Mouse (Mus musculus) adrenal gland, postnatal 4 days (tissue): ENCODE measurements around the gene Ddx20. TPM values are rescaled to one million over a fixed set of nuclear protein-coding genes. Genes with fewer than 3 reads are reported as not detected.

Source experiments
- DNase-seq, 2 experiments: peaks; one replicate each; pipeline ENCODE4 v3.0.0; 2021 to 2022; ENCODE audit warnings: low spot score in 2 of 2, mixed read lengths in 2 of 2
- total RNA-seq, 2 experiments: library from RNA; stranded (reverse); gene quantifications; 2 replicates each; pipeline ENCODE4 v1.2.3; 2021

The Ddx20 gene
- total RNA-seq, 2 experiments from 2014 or later: 22.4 to 24.6 TPM

DNA sequence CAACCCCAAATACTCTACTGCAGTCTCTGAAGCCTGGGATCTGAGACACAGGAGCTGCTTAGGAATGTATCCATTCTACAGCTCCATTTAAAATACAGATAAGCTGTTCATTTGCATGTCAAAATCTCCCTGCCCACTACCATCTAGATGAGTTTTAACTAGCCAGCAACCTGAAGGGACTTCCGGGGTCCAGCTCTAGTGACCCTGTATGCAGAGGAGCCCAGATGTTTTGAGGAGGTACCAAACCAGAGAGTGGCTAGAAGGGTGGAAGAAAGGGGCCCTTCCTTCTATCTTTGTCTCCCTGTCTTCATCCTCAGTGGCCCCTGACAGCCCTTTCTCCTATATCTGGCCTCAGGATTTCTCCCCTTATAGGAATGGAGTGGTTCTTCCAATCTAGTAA lies 16.6 kb downstream of the Ddx20 start:
- no peak for DNase-seq

DNA sequence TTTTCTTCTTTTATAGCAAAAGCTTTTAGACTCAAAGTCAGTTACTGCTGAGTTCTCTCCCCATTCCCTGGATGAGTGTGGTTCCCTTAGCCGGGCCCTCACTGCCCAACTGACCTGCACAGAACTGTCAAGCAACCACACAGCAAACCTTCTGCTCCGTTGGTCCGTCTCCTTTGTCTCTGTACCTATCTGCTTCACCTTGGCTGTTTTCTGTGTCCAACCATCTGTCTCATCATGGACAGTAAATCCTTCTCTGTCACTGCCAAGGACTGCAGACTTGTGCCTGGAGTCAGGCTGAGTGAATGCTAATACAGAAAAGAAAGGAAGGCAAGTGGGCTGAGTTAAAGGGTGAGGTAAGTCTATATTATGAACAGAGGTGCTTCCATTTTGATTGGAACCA lies 17.6 kb downstream of the Ddx20 start:
- no peak for DNase-seq

DNA sequence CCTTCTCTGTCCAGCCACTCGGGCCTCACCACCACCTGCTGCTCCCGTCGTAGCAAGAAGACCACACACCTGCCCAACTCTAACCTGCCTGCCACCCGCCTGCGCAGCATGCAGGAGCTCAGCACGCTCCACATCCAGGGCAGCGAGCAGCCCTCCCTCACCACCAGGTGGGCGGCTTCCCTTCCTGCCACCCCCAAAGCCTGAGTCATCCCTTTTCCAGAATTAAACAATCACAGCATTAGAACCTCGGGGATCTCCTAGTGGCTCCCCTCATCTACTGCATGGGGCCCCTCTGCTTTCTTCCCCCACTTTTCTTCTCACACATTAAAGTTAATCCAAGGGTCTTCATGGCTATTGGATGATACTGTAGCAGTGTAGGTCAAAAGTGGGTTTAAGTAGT lies 19.2 kb downstream of the Ddx20 start:
- no peak for DNase-seq

DNA sequence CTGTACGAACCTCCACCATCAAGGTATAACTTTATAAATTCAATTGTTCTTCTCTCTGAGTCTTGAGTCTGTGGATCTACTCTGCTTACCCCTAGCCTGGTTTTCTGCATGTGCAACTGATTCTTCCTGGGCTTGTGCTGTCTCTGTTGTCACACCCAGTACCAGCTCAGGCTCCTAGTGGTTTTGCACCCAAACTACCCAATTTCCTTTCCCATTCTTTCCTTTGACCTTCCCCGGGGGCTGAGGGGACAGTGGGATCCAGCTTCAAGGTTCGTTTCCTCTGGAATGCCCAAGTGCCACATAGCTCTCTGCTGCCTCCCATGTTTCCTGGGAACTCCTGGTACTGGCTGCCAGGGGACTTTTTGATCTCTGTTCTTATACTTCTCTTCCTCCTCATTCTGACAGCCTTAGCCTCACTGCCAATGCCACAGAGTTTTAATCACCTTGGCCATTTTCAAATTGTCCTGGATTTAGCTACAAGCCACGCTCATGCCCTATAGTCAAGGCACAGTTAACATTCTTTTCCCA lies 20.3 kb downstream of the Ddx20 start:
- no peak for DNase-seq

DNA sequence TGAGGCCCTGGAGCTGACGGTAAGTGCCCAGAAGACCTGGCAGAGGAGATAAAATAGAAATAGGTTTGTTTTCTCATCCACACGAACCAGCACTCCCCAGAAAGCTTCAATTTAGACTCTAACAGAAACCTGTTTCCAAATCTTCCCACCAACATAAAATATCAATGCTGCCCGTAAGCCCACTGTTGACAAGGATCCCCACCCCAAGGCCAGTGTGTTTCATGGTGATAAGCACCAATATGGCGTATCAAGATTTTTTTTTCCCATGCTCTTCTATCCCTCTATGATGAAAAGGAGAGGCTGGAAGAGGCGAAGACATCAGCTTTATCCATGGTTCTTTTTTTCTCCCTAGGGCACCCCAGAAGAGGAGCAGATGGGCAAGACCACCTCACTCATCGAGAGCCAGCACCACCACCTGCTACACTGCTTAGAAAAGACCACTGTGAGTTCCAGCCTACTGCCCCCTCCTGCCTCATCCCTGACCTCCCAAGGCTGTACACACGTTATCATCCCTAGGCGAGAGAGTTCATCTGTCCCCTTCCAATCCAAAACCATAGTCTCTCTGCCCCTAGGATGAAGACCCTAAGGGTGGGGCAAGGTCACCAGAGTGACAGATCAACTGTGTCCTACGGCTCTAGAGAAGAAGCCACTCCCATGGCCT lies 22.1 kb downstream of the Ddx20 start:
- no peak for DNase-seq

DNA sequence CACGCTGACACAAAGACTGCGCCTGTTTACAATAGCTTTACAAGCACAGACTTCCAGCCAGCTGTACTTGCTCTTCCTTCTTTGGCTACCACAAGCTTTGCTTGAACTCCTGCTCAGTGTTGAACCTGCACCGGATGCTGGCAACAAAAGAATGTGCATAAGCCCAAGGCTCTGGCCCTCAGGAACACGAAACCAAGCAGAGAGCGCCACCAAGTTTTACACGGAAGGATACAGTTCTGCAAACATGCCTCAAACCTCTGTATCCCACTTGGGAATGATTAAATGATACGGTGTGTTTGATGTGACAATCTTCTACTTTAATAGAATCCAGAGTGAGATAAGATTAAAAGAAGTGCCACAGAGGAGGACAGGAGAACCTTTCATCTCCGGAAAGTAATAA lies 24.3 kb downstream of the Ddx20 start:
- DNase-seq: no peak

DNA sequence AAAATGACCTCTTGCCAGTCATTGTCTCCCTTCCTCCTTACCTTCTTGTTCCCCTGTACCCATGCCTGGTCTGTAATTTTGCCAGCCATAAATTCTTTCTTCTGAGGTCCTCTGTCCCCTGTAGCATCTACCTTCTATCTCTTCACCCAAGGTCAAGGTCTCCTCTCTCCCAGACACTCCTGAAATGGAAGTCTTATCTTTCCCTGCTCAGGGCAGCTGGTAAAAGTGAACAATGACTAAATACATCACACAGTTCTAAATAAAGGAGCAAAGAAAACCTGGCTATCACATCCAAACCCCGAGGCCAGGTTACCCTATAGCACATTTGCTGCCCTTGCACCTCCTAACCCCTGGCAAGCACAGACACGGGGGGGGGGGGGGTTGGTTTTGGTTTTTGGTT lies 26.8 kb downstream of the Ddx20 start:
- no peak for DNase-seq

DNA sequence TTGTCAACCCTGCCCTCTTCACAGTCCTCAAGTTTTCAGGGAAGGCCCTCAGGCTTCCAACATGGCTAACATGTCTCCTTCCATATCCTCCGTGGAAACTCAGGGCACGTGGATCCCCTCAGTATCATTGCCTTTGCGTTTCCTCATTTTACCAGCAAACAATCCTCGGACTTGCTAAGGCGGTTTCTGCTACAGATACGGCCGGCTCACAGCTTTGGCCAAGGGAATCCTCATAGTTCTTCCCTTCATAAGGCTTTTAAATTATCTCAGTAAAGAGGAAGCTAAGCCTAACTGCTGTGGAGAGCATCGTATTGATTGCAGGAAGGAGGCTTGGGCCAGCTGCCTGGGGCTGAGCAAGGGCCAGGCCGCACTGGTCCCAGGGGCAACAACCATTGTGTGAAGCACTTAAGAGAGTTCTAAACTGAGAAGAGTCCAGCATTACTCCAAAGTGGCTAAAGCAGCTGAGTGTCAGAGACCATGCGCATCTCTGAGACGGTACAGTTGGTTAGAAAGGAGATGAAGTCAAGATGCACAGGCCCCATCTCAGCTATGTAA lies 32.3 kb downstream of the Ddx20 start:
- no peak for DNase-seq

DNA sequence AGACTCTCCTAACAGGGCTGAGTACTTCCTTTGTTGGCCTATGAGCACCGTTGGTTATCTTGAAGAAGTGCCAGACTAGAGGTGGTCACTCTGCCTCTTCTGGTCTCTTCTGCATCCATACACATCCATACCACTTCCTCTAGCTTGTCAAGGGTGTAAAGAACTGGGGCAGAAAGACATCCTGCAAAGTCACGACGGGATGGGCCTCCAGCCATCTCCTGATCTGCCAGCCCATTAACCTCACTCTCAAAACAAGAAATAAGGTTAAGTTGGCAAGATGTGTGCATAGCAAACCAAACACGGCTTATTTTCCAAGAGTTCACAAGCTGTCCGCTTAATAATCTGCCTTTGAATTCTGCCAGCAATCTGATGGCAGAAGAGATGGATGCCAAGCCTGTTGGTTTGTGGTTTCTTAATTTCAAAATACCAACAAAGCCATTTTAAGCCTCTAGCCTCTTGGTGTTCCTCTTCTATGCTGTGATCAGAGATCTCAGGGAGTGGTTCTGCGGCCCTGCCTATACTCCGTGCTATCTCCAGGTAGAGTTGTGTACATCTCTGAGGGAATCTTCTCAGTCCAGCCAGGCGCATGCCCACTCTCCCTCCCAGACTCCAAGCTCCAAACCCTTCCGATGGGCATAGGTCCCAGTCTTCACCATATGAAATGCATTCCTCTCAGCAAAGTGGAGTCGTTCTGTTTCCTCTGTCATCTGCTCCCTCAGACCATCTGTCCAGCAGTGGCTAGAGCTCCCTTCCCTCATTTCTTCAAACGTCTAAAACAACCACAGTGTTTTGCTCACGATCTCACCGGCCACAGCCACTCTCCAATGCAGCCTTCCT lies 33.6 kb downstream of the Ddx20 start:
- no peak for DNase-seq

DNA sequence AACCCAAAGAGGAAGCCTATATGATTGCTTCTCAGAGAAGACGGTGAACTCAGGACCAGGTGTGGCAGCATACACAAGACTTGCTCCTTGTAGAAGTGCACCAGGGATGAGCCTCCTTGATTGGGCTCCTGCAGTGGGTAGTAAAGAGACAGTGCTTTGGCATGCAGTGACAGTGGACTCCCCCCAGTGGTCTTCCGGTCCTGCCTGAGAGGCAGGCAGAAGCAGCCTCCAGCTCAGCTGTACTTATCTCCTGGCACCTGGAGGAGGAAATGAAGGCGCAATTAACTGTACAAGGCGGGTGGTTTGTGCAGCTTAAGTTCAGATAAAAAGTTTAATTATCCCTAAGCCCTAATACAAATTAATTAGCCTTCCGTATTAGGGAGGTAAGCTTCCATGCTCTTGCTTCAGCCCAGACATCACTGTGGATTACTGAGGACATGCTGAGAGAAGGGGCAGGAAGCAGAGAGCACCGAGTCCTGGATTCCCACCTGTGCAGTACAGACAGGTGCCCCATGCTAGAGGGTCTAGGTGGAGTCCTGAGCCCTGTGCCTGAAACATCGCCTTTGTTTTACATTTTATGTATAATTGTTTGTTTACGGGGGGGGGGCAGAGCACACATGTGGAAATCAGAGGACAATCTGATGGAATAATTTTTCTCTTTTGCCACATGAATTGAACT lies 38.3 kb downstream of the Ddx20 start:
- no peak for DNase-seq

DNA sequence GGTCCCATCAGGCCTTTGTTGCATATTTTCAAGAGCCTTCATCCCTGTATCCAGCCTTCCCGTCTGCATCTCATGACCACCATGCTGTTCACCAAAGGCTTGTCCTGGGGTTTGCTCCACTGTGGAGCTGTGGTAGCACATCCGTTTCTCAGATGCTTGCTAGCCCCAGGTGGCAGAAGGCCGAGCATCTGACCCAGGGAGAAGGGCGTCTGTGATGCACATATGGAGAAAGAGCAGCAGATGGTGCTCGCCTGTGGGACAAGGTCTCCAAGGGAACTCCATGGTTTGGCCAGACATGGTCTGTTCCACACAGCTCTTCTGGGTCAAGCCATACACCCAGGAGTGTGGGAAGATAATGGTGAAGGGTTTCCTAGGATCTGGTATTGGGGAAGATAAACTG lies 43.8 kb downstream of the Ddx20 start:
- no peak for DNase-seq

DNA sequence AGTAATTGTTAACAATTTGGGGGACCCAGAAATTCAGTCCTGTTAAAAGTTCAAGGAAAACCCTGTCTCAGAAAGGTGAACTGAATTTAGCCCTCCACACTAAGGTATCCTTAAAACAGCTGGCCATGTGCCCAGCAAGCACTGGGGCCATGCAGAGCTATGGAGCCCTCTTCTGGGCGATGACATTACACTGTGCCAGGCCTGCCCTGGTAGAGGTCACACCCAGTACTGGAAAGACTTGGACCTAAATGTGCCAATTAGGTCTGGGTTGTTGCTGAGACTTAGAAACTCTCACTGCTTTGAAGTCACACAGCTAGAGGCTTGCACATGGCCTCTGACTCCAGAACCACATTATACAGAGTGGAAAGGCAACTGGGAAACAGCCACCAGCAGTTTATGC lies 45.2 kb downstream of the Ddx20 start:
- no peak for DNase-seq

DNA sequence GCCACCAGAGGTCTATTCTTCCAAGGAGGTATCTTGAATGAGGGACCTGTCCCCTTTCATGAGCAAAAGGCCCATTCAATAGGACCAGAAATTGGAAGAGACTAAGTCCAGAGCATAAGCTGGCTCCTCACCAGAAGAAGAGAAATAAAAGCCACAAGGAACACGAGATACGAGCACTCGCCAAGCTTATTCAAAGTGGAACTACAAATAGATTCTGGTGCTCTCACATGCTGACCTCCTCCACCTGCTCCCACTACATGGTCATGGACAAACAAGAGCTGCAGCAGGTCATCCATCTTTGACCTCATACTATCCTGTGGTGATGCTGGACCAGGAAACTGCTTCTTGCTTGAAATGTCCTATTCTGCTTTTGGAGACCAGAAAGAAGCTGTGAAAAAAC lies 54.4 kb downstream of the Ddx20 start:
- DNase-seq: no peak

DNA sequence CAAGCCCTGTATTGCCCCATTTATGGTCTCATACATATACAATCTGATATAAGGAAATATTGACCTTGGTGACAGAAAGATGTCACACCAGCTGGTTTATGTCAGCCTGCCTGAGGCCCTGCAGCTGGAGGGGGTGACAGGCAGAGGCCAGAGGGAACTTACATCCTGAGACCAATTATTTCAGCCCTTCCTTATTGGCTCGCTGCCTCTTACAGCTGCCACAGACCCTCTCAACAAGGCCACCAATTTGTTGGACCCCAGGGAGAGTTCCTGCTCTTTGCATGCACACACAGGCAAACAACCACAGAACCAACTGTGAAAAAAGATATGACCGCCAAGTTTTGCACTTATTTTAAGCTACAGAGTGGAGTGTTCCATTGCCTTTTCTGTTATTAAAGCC lies 55.1 kb downstream of the Ddx20 start:
- no peak for DNase-seq

Other genes with a start within 250 kb of the Ddx20 start
- gene Kcnd3, start 235.2 kb downstream of the Ddx20 start, total RNA-seq: 10 to 100 TPM in 1 of 2 experiments, 1 to 10 TPM in 1; 9.5 to 10.1 TPM
- gene Inka2, start 17.0 kb upstream of the Ddx20 start, total RNA-seq: 1 to 10 TPM; 3.5 to 3.8 TPM
- 100 to 1,000 TPM; 170 to 173 TPM for gene Rap1a, start 113.8 kb upstream of the Ddx20 start, total RNA-seq
- under 1 TPM; 0.17 to 0.25 TPM for gene Adora3, start 183.3 kb upstream of the Ddx20 start, total RNA-seq
- gene Tmigd3, start 183.3 kb upstream of the Ddx20 start, total RNA-seq: under 1 TPM in 1 of 2 experiments, not detected in 1; 0.25 TPM
- 1 to 10 TPM in 1 of 2 experiments, under 1 TPM in 1; 0.78 to 1.0 TPM for gene I830077J02Rik, start 245.1 kb upstream of the Ddx20 start, total RNA-seq